Comparison of ENCODE assay signal across 17 mouse cellular contexts in genomic region chr2:105663101-105663511, GRCm38 (mm10). TPM values are rescaled to one million over a fixed set of nuclear protein-coding genes. Genes with fewer than 3 reads are reported as not detected.
DNase-seq lines count a peak whose midpoint lies in the region; ATAC-seq and TF ChIP-seq lines count a peak whose summit lies in the region.
"Had no signal": no experiment of that assay in that cellular context is flagged by ENCODE, and none has a peak within 500 bp of the region (broad histone marks: within the 10 kb centered on the region; RNA-seq: fewer than 3 reads in every experiment).

No protein-coding gene starts in this region.

- 12% methylated on average over 10 of the region's 10 CpGs for WGBS in forebrain, embryonic 12.5 days
- 34% methylated on average over 10 of the region's 10 CpGs for WGBS in forebrain, embryonic 16.5 days
- WGBS in kidney, postnatal 0 days, result 2% methylated on average over 10 of the region's 10 CpGs
- 4% methylated on average over 10 of the region's 10 CpGs for WGBS in neural tube, embryonic 11.5 days

- peaks cover 98% of the 10 kb centered on the region for H3K27me3 ChIP-seq in forebrain, embryonic 12.5 days
- H3K27me3 ChIP-seq in forebrain, embryonic 16.5 days (replicated peaks; ENCODE audit: control insufficient read depth, insufficient read depth, low read length), result peaks cover 68% of the 10 kb centered on the region
- peaks cover 91% of the 10 kb centered on the region for H3K27me3 ChIP-seq in kidney, postnatal 0 days (ENCODE audit: insufficient read depth, low read length)
- peaks cover 89% of the 10 kb centered on the region for H3K27me3 ChIP-seq in neural tube, embryonic 11.5 days (ENCODE audit: control insufficient read depth, insufficient read depth, low read length)

- H3K4me1 ChIP-seq in forebrain, embryonic 12.5 days, result peaks cover 44% of the 10 kb centered on the region
- H3K4me1 ChIP-seq in forebrain, embryonic 16.5 days (replicated peaks; ENCODE audit: control insufficient read depth, insufficient read depth, low read length), result peaks cover 29% of the 10 kb centered on the region
- peaks cover 4% of the 10 kb centered on the region; the same call in 1 of the 2 replicates for H3K4me1 ChIP-seq in kidney, postnatal 0 days (replicated peaks; ENCODE audit: insufficient read depth, low read length)
- H3K4me1 ChIP-seq in neural tube, embryonic 11.5 days (ENCODE audit: control insufficient read depth, insufficient read depth, low read length), result peaks cover 12% of the 10 kb centered on the region
- H3K4me1 ChIP-seq: liver, embryonic 15.5 days had no signal

- no peaks in the 10 kb centered on the region for H3K36me3 ChIP-seq in forebrain, embryonic 12.5 days (replicated peaks)
- no peaks in the 10 kb centered on the region for H3K36me3 ChIP-seq in forebrain, embryonic 16.5 days (ENCODE audit: control insufficient read depth, insufficient read depth)
- no peaks in the 10 kb centered on the region for H3K36me3 ChIP-seq in kidney, postnatal 0 days (ENCODE audit: insufficient read depth, low read length)
- no peaks in the 10 kb centered on the region for H3K36me3 ChIP-seq in neural tube, embryonic 11.5 days (ENCODE audit: control insufficient read depth, insufficient read depth, low read length)
- H3K36me3 ChIP-seq: embryonic facial prominence, embryonic 12.5 days; heart, embryonic 15.5 days; intestine, embryonic 15.5 days; liver, embryonic 15.5 days had no signal

- ATAC-seq in forebrain, embryonic 12.5 days (ENCODE audit: low FRiP score), result no peak
- ATAC-seq in forebrain, embryonic 16.5 days, result no peak
- ATAC-seq in kidney, postnatal 0 days (replicated peaks; ENCODE audit: low FRiP score, low read depth), result no peak
- no peak for ATAC-seq in neural tube, embryonic 11.5 days (ENCODE audit: insufficient read depth, low FRiP score, low TSS enrichment)
- ATAC-seq: intestine, embryonic 15.5 days had no signal

- H3K4me3 ChIP-seq in forebrain, embryonic 12.5 days (replicated peaks), result no peak overlapping the region
- H3K4me3 ChIP-seq in forebrain, embryonic 16.5 days (replicated peaks; ENCODE audit: low read length), result no peak overlapping the region
- no peak overlapping the region for H3K4me3 ChIP-seq in kidney, postnatal 0 days (replicated peaks; ENCODE audit: low read depth, low read length)
- H3K4me3 ChIP-seq in neural tube, embryonic 11.5 days (ENCODE audit: low read depth, low read length), result no peak overlapping the region
- H3K4me3 ChIP-seq in layer of hippocampus, adult 2 months, result no peak overlapping the region
- H3K4me3 ChIP-seq: embryonic facial prominence, embryonic 12.5 days; heart, embryonic 15.5 days; intestine, embryonic 15.5 days; liver, embryonic 15.5 days had no signal

- no peaks in the 10 kb centered on the region for H3K9me3 ChIP-seq in forebrain, embryonic 12.5 days
- H3K9me3 ChIP-seq in forebrain, embryonic 16.5 days (ENCODE audit: control insufficient read depth, low read length), result no peaks in the 10 kb centered on the region
- H3K9me3 ChIP-seq in kidney, postnatal 0 days (replicated peaks; ENCODE audit: low read length), result no peaks in the 10 kb centered on the region
- H3K9me3 ChIP-seq in neural tube, embryonic 11.5 days (ENCODE audit: control insufficient read depth, low read length), result no peaks in the 10 kb centered on the region
- H3K9me3 ChIP-seq: embryonic facial prominence, embryonic 12.5 days; heart, embryonic 15.5 days; intestine, embryonic 15.5 days; liver, embryonic 15.5 days had no signal

- H3K4me2 ChIP-seq in forebrain, embryonic 12.5 days, result no peak overlapping the region
- H3K4me2 ChIP-seq in forebrain, embryonic 16.5 days (ENCODE audit: low read length), result no peak overlapping the region
- no peak overlapping the region for H3K4me2 ChIP-seq in kidney, postnatal 0 days (ENCODE audit: low read length)
- no peak overlapping the region for H3K4me2 ChIP-seq in neural tube, embryonic 11.5 days (ENCODE audit: low read depth)
- H3K4me2 ChIP-seq: embryonic facial prominence, embryonic 12.5 days; heart, embryonic 15.5 days; intestine, embryonic 15.5 days; liver, embryonic 15.5 days had no signal

- no peak overlapping the region for H3K9ac ChIP-seq in forebrain, embryonic 12.5 days
- no peak overlapping the region for H3K9ac ChIP-seq in forebrain, embryonic 16.5 days (replicated peaks; ENCODE audit: low read depth, low read length)
- no peak overlapping the region for H3K9ac ChIP-seq in kidney, postnatal 0 days (ENCODE audit: low read depth, low read length)
- no peak overlapping the region for H3K9ac ChIP-seq in neural tube, embryonic 11.5 days (ENCODE audit: low read length)
- H3K9ac ChIP-seq: embryonic facial prominence, embryonic 12.5 days; heart, embryonic 15.5 days; intestine, embryonic 15.5 days; liver, embryonic 15.5 days had no signal

- peak; percentile 12 for DNase-seq in kidney, postnatal 0 days (ENCODE audit: low spot score)
- no peak for DNase-seq in kidney, adult 11 months
- DNase-seq in embryo, embryonic 10.5 days (ENCODE audit: low spot score), result peak; percentile 54
- DNase-seq in neural tube, embryonic 11.5 days (ENCODE audit: low spot score), result peak; percentile 47
- DNase-seq in layer of hippocampus, adult 2 months (ENCODE audit: low spot score in 2 of 2), result no peak
- DNase-seq: adrenal gland, postnatal 36 days; layer of hippocampus, postnatal 36 days; lung, postnatal 14 days had no signal

- H3K27ac ChIP-seq in forebrain, embryonic 12.5 days, result 0 out of 2 replicates have a peak overlapping the region, but pooled peaks have one; percentile 6
- no peak overlapping the region for H3K27ac ChIP-seq in forebrain, embryonic 16.5 days (ENCODE audit: low read length)
- no peak overlapping the region for H3K27ac ChIP-seq in kidney, postnatal 0 days
- H3K27ac ChIP-seq in neural tube, embryonic 11.5 days (ENCODE audit: low read depth, low read length), result no peak overlapping the region
- H3K27ac ChIP-seq in layer of hippocampus, adult 2 months, result no peak overlapping the region
- H3K27ac ChIP-seq: embryonic facial prominence, embryonic 12.5 days; heart, embryonic 15.5 days; intestine, embryonic 15.5 days; liver, embryonic 15.5 days had no signal

- no peak for TF ChIP-seq CTCF in kidney, postnatal 0 days (IDR thresholded peaks at IDR 0.05; ENCODE audit: low read depth)
- no peak for TF ChIP-seq CTCF in layer of hippocampus, adult 2 months (conservative IDR thresholded peaks at IDR 0.05)

RNA-seq across cellular contexts. Expression of gene Pax6, which starts 5.6 kb away (rescaled TPM):
- 110 and 111 TPM in 2 replicates for polyA plus RNA-seq in forebrain, embryonic 12.5 days (2016; fragmentation: Nextera tagmentation; extraction: Ambion mirVana)
- 39.9 and 42.2 TPM in 2 replicates for polyA plus RNA-seq in forebrain, embryonic 16.5 days (2015; fragmentation: Nextera tagmentation; extraction: Ambion mirVana)
- polyA plus RNA-seq in kidney, postnatal 0 days (2015; fragmentation: Nextera tagmentation; extraction: Ambion mirVana), result 0.38 TPM in 1 of 2 replicates, not detected in the other
- 28.2 and 30.7 TPM in 2 replicates for polyA plus RNA-seq in neural tube, embryonic 11.5 days (2014; fragmentation: Nextera tagmentation; extraction: Ambion mirVana)
- 10 to 100 TPM; 10.5 to 13.5 TPM for total RNA-seq in layer of hippocampus, adult 2 months (2021)
- total RNA-seq: adrenal gland, postnatal 36 days; gastrocnemius, postnatal 4 days; monocyte, adult 5-6 weeks had no signal
- polyA plus RNA-seq: liver, embryonic 15.5 days; urinary bladder, adult 2 months had no signal

Comparison
In these comparisons a context has a peak if more than half of its experiments do, and no peak if none do; other contexts are left out.
1. DNase-seq: peak in kidney, postnatal 0 days (single experiment), embryo, embryonic 10.5 days (single experiment) and neural tube, embryonic 11.5 days (single experiment); none in kidney, adult 11 months (single experiment) and layer of hippocampus, adult 2 months (0 of 2).
2. RNA of gene Pax6, which starts 5.6 kb away (polyA plus RNA-seq): 110 to 111 TPM in forebrain, embryonic 12.5 days, 39.9 to 42.2 TPM in forebrain, embryonic 16.5 days and 28.2 to 30.7 TPM in neural tube, embryonic 11.5 days; 0.38 TPM in kidney, postnatal 0 days; every median in the first group is over 10 times any median in the second.